Comparison of ENCODE assay signal across 12 mouse cellular contexts in the genomic region with DNA sequence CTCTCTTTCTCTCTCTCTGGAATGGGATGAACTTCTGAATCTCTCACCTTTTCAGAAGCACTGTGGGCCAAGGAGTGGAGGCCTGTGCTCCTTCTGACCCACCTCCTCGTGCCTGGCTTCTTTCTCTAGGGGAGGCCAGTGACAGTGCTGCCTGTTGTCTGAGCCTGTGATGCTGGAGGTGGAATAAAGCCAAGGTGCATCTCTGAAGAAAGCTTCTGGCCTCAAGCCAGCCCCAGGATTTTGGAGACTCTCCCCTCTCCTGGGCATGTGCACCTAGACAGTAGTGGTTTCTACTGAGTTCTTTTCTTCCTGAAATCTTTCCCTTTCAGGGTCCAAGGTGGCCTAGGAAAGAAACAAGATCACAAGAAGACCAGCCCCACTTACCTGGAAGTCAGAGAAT.
A peak's percentile ranks its signal among the peaks of the same experiment; 100 is the strongest.
DNase-seq lines count a peak whose midpoint lies in the region; ATAC-seq lines count a peak whose summit lies in the region.
"Had no signal": no experiment of that assay in that cellular context is flagged by ENCODE, and none has a peak within 500 bp of the region (broad histone marks: within the 10 kb centered on the region; RNA-seq: fewer than 3 reads in every experiment).

No protein-coding gene starts in this region.

- no peak for ATAC-seq in hindbrain, embryonic 11.5 days (ENCODE audit: low FRiP score)
- no peak for ATAC-seq in midbrain, embryonic 15.5 days (replicated peaks)
- ATAC-seq in CD4-positive, CD25-positive, alpha-beta regulatory T cell, adult 4 months: no peak
- ATAC-seq: lung, postnatal 0 days had no signal

- H3K4me2 ChIP-seq in hindbrain, embryonic 11.5 days (replicated peaks; ENCODE audit: low read depth, low read length): no peak overlapping the region
- no peak overlapping the region for H3K4me2 ChIP-seq in midbrain, embryonic 15.5 days
- H3K4me2 ChIP-seq: heart, embryonic 13.5 days had no signal

- DNase-seq in cerebellum, adult 9-11 months: peak; percentile 58
- DNase-seq in cerebellum, adult 18-20 months: no peak
- DNase-seq in cerebellum, postnatal 25 days: peak; percentile 34 to 69
- no peak for DNase-seq in hindbrain, embryonic 11.5 days (ENCODE audit: low spot score)
- DNase-seq in heart, adult 18-20 months: no peak
- no peak for DNase-seq in layer of hippocampus, adult 9-10 months (ENCODE audit: low spot score)
- DNase-seq: adrenal gland, postnatal 25 days; gastrocnemius, postnatal 10 days had no signal

- peak overlapping the region; percentile 97 for H3K27ac ChIP-seq in hindbrain, embryonic 11.5 days (ENCODE audit: low read depth, low read length)
- peak overlapping the region; percentile 84 for H3K27ac ChIP-seq in midbrain, embryonic 15.5 days
- H3K27ac ChIP-seq: heart, embryonic 13.5 days had no signal

- peaks cover 13% of the 10 kb centered on the region for H3K27me3 ChIP-seq in hindbrain, embryonic 11.5 days (ENCODE audit: control insufficient read depth, insufficient read depth, low read length)
- H3K27me3 ChIP-seq in midbrain, embryonic 15.5 days (replicated peaks): peaks cover 13% of the 10 kb centered on the region; the same call in 1 of the 2 replicates

- H3K4me3 ChIP-seq in hindbrain, embryonic 11.5 days (ENCODE audit: low read depth, low read length): no peak overlapping the region
- no peak overlapping the region for H3K4me3 ChIP-seq in midbrain, embryonic 15.5 days
- H3K4me3 ChIP-seq: heart, embryonic 13.5 days had no signal

- peaks cover 47% of the 10 kb centered on the region for H3K4me1 ChIP-seq in hindbrain, embryonic 11.5 days (replicated peaks; ENCODE audit: control insufficient read depth, insufficient read depth, low read length)
- H3K4me1 ChIP-seq in midbrain, embryonic 15.5 days: peaks cover 56% of the 10 kb centered on the region

- H3K36me3 ChIP-seq in hindbrain, embryonic 11.5 days (ENCODE audit: control insufficient read depth, insufficient read depth, low read length): no peaks in the 10 kb centered on the region
- no peaks in the 10 kb centered on the region for H3K36me3 ChIP-seq in midbrain, embryonic 15.5 days (replicated peaks)
- H3K36me3 ChIP-seq: heart, embryonic 13.5 days had no signal

- H3K9ac ChIP-seq in hindbrain, embryonic 11.5 days (ENCODE audit: low read depth, low read length): no peak overlapping the region
- H3K9ac ChIP-seq in midbrain, embryonic 15.5 days: no peak overlapping the region
- H3K9ac ChIP-seq: heart, embryonic 13.5 days had no signal

- H3K9me3 ChIP-seq in hindbrain, embryonic 11.5 days (ENCODE audit: control insufficient read depth, low read length): no peaks in the 10 kb centered on the region
- no peaks in the 10 kb centered on the region for H3K9me3 ChIP-seq in midbrain, embryonic 15.5 days
- H3K9me3 ChIP-seq: heart, embryonic 13.5 days had no signal

- WGBS in hindbrain, embryonic 11.5 days: 50% methylated on average over 1 of the region's 1 CpGs
- 8% methylated on average over 1 of the region's 1 CpGs for WGBS in midbrain, embryonic 15.5 days

Comparison
In these comparisons a context has a peak if more than half of its experiments do, and no peak if none do; other contexts are left out.
1. DNase-seq: peak in cerebellum, adult 9-11 months (single experiment) and cerebellum, postnatal 25 days (2 of 2); none in cerebellum, adult 18-20 months (0 of 2), hindbrain, embryonic 11.5 days (single experiment), heart, adult 18-20 months (0 of 2) and layer of hippocampus, adult 9-10 months (single experiment).